Mouse (Mus musculus) bone marrow macrophage, adult 2 months (primary cell): ENCODE data around the gene Myo18b.

Source experiments
- CTCF ChIP-seq: IDR thresholded peaks from 2 replicates; pipeline ENCODE4 v1.5.1; 2012; ENCODE audit warnings: low read depth, mild to moderate bottlenecking, low read length, moderate library complexity
- POLR2A ChIP-seq: IDR thresholded peaks from 2 replicates; pipeline ENCODE4 v1.6.1; 2012; ENCODE audit warnings: mild to moderate bottlenecking, low read depth, low read length, borderline replicate concordance

- TF ChIP-seq POLR2A (no peak), CTCF (no peak)
Observed at GRCm38 (mm10) chr5:112641131-112641530, 255.0 kb downstream of the Myo18b start.
